Mouse (Mus musculus): ENCODE results near the gene Mcm8. TPM values are rescaled to one million over a fixed set of nuclear protein-coding genes. Genes with fewer than 3 reads are reported as not detected.

Mcm8 gene
- total and polyA plus RNA-seq, 3 experiments, result 21.9 to 25.1 TPM; not detected in 1

DNA sequence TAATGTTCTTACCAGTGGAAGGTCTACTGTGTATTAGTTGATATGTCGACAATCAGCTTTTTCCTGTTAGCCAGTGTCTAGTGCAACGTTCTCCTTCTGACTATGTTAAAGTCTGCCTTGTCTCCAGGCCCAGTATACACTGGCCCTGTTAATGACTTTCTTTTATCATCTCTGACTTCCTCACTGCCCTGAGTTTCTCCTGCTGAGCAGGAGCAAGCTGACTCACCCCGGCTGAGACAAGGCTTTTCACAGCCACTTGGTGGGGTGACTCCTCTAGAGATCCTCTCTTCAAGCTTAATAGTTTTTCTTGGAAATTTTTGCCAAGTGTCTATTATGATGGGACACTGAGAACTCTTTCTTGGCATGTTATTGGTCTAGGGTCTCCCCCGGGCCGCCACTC is 40.4 kb downstream of the Mcm8 start:
- peaks cover 2 to 18% of the 10 kb centered on the region in 2 experiments for H3K36me3 ChIP-seq (ENCODE audit: control insufficient read depth in 1 of 2, insufficient read depth in 2 of 2, low read length in 2 of 2)
- H3K9me3 ChIP-seq (replicated peaks; ENCODE audit: insufficient read depth, low read length), result no peaks in the 10 kb centered on the region
- peaks cover 14% of the 10 kb centered on the region for H3K79me2 ChIP-seq (ENCODE audit: control insufficient read depth, insufficient read depth, low read length, poor library complexity)
- no peak overlapping the region for H3K9ac ChIP-seq (ENCODE audit: control insufficient read depth, low read depth, low read length, poor library complexity, severe bottlenecking)
- TF ChIP-seq NRF1 (IDR thresholded peaks at IDR 0.05; ENCODE audit: insufficient read depth, low read depth, low read length, poor library complexity, severe bottlenecking) (no peak), EP300 (IDR thresholded peaks at IDR 0.05; ENCODE audit: low read depth in 1 of 2, low read length in 2 of 2) (peak in 1 of 2 experiments; percentile 14; a peak in 1 of 4 replicates), BHLHE40 (IDR thresholded peaks at IDR 0.05; ENCODE audit: borderline replicate concordance, low read depth, low read length) (no peak)
- H3K27ac ChIP-seq (ENCODE audit: control insufficient read depth, low read depth, low read length), result no peak overlapping the region
- peaks cover 0 to 8% of the 10 kb centered on the region in 2 experiments; a peak in 3 of 4 replicates for H3K4me1 ChIP-seq (ENCODE audit: control insufficient read depth in 1 of 2, insufficient read depth in 2 of 2, low read length in 2 of 2)
- H3K4me3 ChIP-seq (ENCODE audit: control insufficient read depth in 1 of 2, insufficient read depth in 1 of 2, low read depth in 2 of 2, low read length in 2 of 2), result no peak overlapping the region
- no peaks in the 10 kb centered on the region for H3K27me3 ChIP-seq (ENCODE audit: control insufficient read depth in 1 of 2, insufficient read depth in 2 of 2, low read length in 2 of 2)
- DNase-seq (ENCODE audit: low read depth, low spot score), result peak; percentile 69

GRCm38 (mm10) chr2:132860435-132860834 is 44.5 kb downstream of the Mcm8 start:
- Histone ChIP-seq H3K27me3 (ENCODE audit: control insufficient read depth in 1 of 2, insufficient read depth in 2 of 2, low read length in 2 of 2) (no peaks in the 10 kb centered on the region), H3K4me1 (ENCODE audit: control insufficient read depth in 1 of 2, insufficient read depth in 2 of 2, low read length in 2 of 2) (no peaks in the 10 kb centered on the region; a peak in 2 of 4 replicates)
- TF ChIP-seq NRF1 (IDR thresholded peaks at IDR 0.05; ENCODE audit: insufficient read depth, low read depth, low read length, poor library complexity, severe bottlenecking) (no peak), CHD2 (IDR thresholded peaks at IDR 0.05; ENCODE audit: low read length) (no peak), BHLHE40 (IDR thresholded peaks at IDR 0.05; ENCODE audit: borderline replicate concordance, low read depth, low read length) (no peak), KAT2A (conservative IDR thresholded peaks at IDR 0.05; ENCODE audit: low read depth, low read length) (no peak)

GRCm38 (mm10) chr2:132861456-132861855 is 45.5 kb downstream of the Mcm8 start:
- peaks cover 2 to 22% of the 10 kb centered on the region in 2 experiments; a peak in 3 of 4 replicates for H3K36me3 ChIP-seq (ENCODE audit: control insufficient read depth in 1 of 2, insufficient read depth in 2 of 2, low read length in 2 of 2)

More at GRCm38 (mm10) chr2:132860435-132860834, 44.5 kb downstream of the Mcm8 start:
- no peak overlapping the region for H3K27ac ChIP-seq (ENCODE audit: control insufficient read depth, low read depth, low read length)
- no peak overlapping the region for H3K4me3 ChIP-seq (ENCODE audit: control insufficient read depth in 1 of 2, insufficient read depth in 1 of 2, low read depth in 2 of 2, low read length in 2 of 2)
- H3K36me3 ChIP-seq (ENCODE audit: control insufficient read depth in 1 of 2, insufficient read depth in 2 of 2, low read length in 2 of 2), result peaks cover 2 to 18% of the 10 kb centered on the region in 2 experiments
- no peak overlapping the region for H3K9ac ChIP-seq (ENCODE audit: control insufficient read depth, low read depth, low read length, poor library complexity, severe bottlenecking)
- DNase-seq (ENCODE audit: low read depth, low spot score), result no peak
- H3K9me3 ChIP-seq (replicated peaks; ENCODE audit: insufficient read depth, low read length), result no peaks in the 10 kb centered on the region
- peaks cover 6% of the 10 kb centered on the region for H3K79me2 ChIP-seq (ENCODE audit: control insufficient read depth, insufficient read depth, low read length, poor library complexity)

More at GRCm38 (mm10) chr2:132861456-132861855, 45.5 kb downstream of the Mcm8 start:
- TF ChIP-seq UBTF (IDR thresholded peaks at IDR 0.05; ENCODE audit: borderline replicate concordance, insufficient read depth, low read depth, low read length) (no peak), MAX (IDR thresholded peaks at IDR 0.05; ENCODE audit: low read length) (no peak), USF1 (IDR thresholded peaks at IDR 0.05; ENCODE audit: low read depth, low read length) (no peak), MEF2A (IDR thresholded peaks at IDR 0.05; ENCODE audit: extremely low read depth, insufficient replicate concordance, low read depth, low read length, poor library complexity, severe bottlenecking) (no peak), TCF12 (IDR thresholded peaks at IDR 0.05; ENCODE audit: low read depth, low read length) (no peak), MAFK (IDR thresholded peaks at IDR 0.05; ENCODE audit: borderline replicate concordance, low read depth, low read length) (no peak), MYB (IDR thresholded peaks at IDR 0.05; ENCODE audit: low read depth, low read length) (no peak), ZNF384 (IDR thresholded peaks at IDR 0.05; ENCODE audit: low read depth, low read length) (no peak), SIN3A (IDR thresholded peaks at IDR 0.05; ENCODE audit: low read length) (no peak), SMC3 (IDR thresholded peaks at IDR 0.05; ENCODE audit: low read depth, low read length) (no peak), MAZ (IDR thresholded peaks at IDR 0.05; ENCODE audit: low read depth, low read length) (no peak), TAL1 (IDR thresholded peaks at IDR 0.05; ENCODE audit: low read length) (no peak), RCOR1 (IDR thresholded peaks at IDR 0.05; ENCODE audit: low read depth, low read length) (no peak), CHD1 (IDR thresholded peaks at IDR 0.05; ENCODE audit: low read depth, low read length) (no peak), CTCF (IDR thresholded peaks at IDR 0.05 in 2 of 3, conservative IDR thresholded peaks at IDR 0.05 in 1 of 3; ENCODE audit: control insufficient read depth in 1 of 3, insufficient read depth in 1 of 3, low read depth in 2 of 3, low read length in 3 of 3, poor library complexity in 1 of 3, severe bottlenecking in 1 of 3) (no peak), ZMIZ1 (IDR thresholded peaks at IDR 0.05; ENCODE audit: low read depth, low read length) (no peak)
- Histone ChIP-seq H3K4me3 (ENCODE audit: control insufficient read depth in 1 of 2, insufficient read depth in 1 of 2, low read depth in 2 of 2, low read length in 2 of 2) (no peak overlapping the region), H3K4me1 (ENCODE audit: control insufficient read depth in 1 of 2, insufficient read depth in 2 of 2, low read length in 2 of 2) (no peaks in the 10 kb centered on the region), H3K9ac (ENCODE audit: control insufficient read depth, low read depth, low read length, poor library complexity, severe bottlenecking) (no peak overlapping the region), H3K79me2 (ENCODE audit: control insufficient read depth, insufficient read depth, low read length, poor library complexity) (peaks cover 6% of the 10 kb centered on the region), H3K27me3 (ENCODE audit: control insufficient read depth in 1 of 2, insufficient read depth in 2 of 2, low read length in 2 of 2) (no peaks in the 10 kb centered on the region), H3K27ac (ENCODE audit: control insufficient read depth, low read depth, low read length) (no peak overlapping the region), H3K9me3 (replicated peaks; ENCODE audit: insufficient read depth, low read length) (no peaks in the 10 kb centered on the region)
- DNase-seq (ENCODE audit: low read depth, low spot score), result no peak
